Mouse (Mus musculus) C2C12 (cell line): ENCODE results near the gene Jagn1.

Experiments
- CTCF ChIP-seq: IDR thresholded peaks from one replicate; pipeline ENCODE4 v1.5.1; 2011; ENCODE audit not compliant: control insufficient read depth, insufficient read depth, insufficient read length
- MAX ChIP-seq: IDR thresholded peaks from one replicate; pipeline ENCODE4 v1.6.1; 2011; ENCODE audit warnings: mild to moderate bottlenecking, control low read depth
- MYOD1 ChIP-seq: IDR thresholded peaks from one replicate; pipeline ENCODE4 v1.6.1; 2011; ENCODE audit warnings: low read depth; ENCODE audit not compliant: control insufficient read depth, insufficient read length
- USF1 ChIP-seq: IDR thresholded peaks from one replicate; pipeline ENCODE4 v1.6.1; 2011; ENCODE audit warnings: low read depth, mild to moderate bottlenecking, control low read depth, moderate library complexity

GRCm38 (mm10) chr6:113434691-113435090, 7.7 kb upstream of the Jagn1 start:
- TF ChIP-seq CTCF (no peak), MYOD1 (no peak), MAX (no peak), USF1 (no peak)
